Mouse (Mus musculus) layer of hippocampus, postnatal 25 days (tissue): ENCODE measurements around the gene Prdm2. TPM values are rescaled to one million over a fixed set of nuclear protein-coding genes. Genes with fewer than 3 reads are reported as not detected.

Experiments used
- DNase-seq, 2 experiments: peaks; one replicate each; pipeline ENCODE4 v3.0.0; 2022; ENCODE audit warnings: mixed read lengths in 2 of 2, low spot score in 1 of 2; ENCODE audit errors: extremely low spot score in 1 of 2
- total RNA-seq, 2 experiments: library from RNA; stranded (reverse); gene quantifications; 2 replicates each; pipeline ENCODE4 v1.2.3; 2021

Prdm2 gene
- 10 to 100 TPM; 42.2 to 43.1 TPM for total RNA-seq

DNA sequence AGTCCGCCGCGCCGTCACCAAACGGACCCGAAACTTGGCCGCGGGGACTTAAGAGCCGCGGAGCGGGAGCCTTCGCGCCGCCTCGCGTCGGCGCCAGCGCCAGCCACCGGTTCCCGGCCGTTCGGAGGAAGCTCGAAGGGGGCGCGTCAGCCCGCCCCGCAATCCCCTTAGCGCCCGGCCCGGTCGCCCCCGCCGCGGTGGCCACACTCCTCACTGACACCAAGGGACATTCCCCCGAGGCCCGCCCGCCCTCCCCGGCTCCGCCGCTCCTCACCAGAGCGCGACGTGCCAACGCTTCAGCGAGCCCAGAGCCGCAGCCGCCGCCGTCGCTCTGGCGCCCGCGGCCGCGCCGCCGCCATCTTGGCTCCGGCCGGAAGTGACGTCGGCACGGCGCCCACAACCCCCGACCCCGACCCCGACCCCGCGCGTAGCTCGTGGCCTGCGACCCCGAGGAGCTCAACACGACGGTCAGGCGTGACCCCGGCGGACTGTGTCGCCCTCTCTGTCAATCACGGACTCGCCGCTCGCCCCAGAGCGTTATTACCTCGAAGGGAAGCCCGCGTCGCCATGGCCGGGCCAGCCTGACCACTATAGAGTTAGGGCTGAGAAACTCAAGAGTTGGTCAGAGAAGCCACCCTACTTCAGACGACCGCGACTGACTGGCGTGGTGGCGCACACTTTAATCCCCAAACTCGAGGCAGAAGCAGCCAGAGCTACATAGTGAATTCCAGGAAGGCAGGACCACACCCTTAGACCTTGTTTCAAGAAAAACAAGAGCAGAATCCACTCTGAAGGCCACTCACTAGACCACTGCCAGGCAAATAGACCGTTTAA, at the start of gene Prdm2:
Gene Prdm2, minus strand, starts transcription at position 655 of the 834 bp plus-strand sequence.
- DNase-seq, result peak; percentile 64 to 65

DNA sequence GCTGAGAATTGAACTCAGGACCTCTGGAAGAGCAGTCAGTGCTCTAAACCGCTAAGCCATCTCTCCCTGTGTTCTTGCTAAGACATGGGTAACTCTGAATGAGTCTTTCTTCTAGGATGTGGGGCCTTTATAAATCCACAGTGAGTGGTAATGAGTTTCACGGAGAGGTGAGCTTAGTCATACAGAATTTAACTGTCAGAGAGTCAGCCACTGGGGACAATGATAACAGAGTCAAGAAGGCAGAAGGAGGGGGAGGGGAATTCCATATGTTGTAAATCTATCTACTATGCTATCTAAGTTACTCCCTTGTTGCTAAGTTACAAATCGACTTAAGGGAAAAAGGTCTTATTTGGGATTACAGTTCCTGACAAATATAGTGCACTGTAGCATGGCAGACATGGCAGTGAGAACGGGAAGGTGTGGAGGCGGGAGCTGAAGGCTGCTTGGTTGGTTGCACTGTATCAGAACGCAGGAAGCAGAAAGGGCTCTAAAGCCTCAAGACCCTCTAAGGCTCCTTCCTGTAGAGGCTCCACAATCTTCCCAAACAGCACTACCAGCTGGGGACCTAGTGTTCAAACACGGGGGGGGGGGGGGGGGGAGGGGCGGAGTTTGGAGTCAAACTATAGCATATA, 47.0 kb upstream of the Prdm2 start:
- no peak for DNase-seq

- peak; percentile 32 to 68 for DNase-seq
These were observed 45.7 kb upstream of the Prdm2 start for GRCm38 (mm10) chr4:143258517-143258916.

GRCm38 (mm10) chr4:143257971-143258370, 45.2 kb upstream of the Prdm2 start:
- DNase-seq, result no peak

GRCm38 (mm10) chr4:143255541-143255940, 42.7 kb upstream of the Prdm2 start:
- DNase-seq, result no peak

DNA sequence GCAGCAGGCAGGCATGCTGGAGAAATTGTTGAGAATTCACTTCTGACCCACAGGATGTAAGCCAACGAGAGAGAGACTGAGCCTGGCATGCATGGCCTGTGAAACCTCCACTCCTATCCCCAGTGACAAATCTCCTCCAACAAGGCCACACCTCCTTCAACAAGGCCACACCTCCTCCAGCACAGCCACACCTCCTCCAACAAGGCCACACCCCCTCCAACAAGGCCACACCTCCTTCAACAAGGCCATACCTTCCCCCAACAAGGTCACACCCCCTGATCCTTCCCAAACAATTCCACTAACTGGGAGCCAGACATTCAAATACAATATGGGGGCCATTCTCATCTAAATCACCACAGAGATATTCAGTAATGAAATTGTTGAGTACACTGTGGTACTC, 40.6 kb upstream of the Prdm2 start:
- DNase-seq, result no peak

- no peak for DNase-seq
These were observed 35.3 kb upstream of the Prdm2 start for GRCm38 (mm10) chr4:143248050-143248449.

DNA sequence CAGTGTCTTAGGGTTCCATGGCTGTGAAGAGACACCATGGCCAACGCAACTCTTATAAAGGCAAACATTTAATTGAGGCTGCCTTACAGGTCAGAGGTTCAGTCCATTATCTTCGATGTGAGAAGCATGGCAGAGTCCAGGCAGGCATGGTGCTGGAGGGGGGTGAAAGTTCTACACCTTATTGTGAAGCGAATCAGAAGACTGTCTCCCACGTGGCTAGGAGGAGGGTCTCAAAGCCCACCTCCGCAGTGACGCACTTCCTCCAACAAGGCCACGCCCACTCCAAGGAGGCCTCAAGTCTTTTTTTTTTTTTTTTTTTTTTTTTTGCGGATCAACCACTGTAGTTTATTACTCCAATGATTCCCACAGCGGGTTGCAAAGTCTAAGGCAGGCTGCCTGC, 28.5 kb upstream of the Prdm2 start:
- DNase-seq, result no peak

DNA sequence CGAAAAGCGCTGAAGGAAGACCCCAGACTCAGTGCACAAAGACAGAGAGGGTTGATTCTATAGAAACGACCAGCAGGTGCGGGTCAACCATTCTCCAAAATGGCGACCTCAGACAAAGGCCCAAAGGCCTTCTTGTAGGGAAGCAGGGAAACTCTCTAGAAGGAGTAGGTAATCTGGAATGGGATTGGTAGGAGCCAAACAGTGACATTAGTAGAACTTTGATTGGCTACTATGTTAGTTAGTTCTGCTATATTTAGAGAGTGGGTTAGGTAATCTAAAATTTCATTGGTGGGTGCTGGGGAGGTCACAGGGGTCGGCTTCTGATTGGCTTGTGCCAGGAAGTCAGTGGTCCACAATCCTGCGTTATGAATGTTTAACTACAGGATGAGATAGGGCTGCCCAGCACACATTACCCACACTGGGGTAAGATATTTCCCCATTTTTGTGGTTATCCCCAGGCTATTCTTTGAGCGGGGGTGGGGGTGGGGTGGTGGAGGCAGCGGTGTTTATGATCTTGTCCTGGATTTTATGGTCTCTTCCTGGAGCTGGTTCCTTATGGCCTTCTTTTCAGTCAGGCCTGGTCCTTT, 26.9 kb upstream of the Prdm2 start:
- no peak for DNase-seq

DNA sequence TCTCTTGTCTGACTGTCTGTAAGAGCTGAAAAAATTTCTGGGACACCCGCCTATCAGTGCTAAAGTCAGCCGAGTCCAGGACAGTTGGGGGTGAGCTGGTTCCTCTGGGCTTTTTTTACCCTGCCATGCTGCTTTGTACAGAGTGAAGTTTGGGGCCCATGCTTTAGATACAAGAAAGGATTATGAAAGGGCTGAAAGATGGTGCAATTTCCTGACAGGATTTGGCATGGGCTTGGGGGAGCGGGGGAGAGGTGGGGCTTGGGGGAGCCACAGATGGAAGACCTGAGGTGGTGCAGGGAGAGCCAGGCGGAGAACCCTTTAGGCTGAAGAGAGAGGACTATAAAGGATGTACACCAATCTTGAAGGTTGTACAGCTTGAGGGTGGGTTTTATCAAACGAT, 26.3 kb upstream of the Prdm2 start:
- DNase-seq, result no peak

- DNase-seq, result peak; percentile 24 to 70
These were observed 25.6 kb upstream of the Prdm2 start for GRCm38 (mm10) chr4:143238241-143239031.

DNA sequence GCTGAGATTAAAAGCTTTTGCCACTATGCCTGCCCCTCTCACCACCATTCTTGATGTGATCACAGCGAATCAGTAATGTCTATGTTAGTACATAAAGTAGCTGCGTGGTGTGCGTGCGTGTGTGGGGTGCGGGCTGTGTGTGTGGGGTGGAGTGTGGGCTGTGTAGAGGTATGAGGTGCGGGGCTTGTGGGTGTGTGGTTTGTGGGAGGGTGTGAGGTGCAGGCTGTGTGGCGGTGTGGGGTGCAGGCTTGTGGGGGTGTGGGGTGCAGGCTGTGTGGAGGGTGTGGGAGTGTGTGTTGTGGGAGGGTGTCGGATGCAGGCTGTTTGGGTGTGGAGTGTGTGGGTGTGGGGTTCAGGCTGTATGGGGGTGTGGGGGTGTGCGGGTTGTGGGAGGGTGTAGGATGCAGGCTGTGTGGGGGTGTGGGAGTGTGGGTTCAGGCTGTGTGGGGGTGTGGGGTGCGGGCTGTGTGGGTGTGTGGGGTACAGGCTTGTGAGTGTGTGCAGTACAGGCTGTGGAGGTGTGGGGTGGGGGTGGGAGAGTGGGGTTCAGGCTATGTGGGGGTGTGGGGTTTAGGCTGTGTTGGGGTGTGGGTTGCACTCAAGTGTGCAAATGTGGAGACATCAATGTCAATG, 19.1 kb upstream of the Prdm2 start:
- DNase-seq, result no peak

GRCm38 (mm10) chr4:143231110-143231509, 18.3 kb upstream of the Prdm2 start:
- no peak for DNase-seq

DNA sequence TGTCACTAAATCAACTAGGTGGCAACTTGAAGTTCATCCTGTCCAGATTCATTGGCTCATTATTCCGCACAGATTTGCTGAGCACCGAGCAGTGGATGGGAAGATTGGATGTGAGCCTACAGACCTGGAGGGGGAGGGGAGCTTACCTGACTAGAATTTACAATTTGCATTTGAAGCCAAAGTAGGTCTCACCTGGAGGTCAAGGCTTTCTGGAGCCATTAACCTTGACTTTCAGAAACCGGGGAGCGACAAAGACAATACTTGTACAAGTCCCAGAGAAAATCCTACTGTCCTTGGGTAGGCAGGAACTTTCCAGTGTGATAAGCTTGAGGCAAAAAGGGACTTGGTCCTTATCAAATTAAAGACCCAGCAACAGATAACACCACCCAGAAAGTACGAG, 15.2 kb upstream of the Prdm2 start:
- no peak for DNase-seq

GRCm38 (mm10) chr4:143225886-143226285, 13.1 kb upstream of the Prdm2 start:
- no peak for DNase-seq

DNA sequence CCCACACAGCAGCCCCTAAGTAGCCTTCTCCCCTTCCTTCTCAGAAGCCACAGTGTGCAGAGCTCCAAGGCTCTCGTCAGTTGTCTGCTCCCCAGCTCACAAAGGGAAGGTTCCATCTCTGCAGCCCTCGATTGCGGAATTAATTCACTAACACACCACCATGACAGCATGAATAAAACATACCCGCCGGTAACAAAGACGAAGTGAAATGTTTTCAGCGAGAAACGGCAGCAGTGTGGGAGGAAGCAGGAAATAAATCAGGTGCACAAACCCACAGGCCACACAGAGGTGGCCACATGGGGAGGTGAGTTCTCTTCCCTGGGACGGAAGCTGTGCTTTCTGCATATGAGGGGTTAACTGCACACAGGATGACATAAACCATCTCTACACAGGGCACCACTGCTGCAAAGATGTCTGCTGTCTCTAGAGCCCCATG, 6.5 kb upstream of the Prdm2 start:
- no peak for DNase-seq

DNA sequence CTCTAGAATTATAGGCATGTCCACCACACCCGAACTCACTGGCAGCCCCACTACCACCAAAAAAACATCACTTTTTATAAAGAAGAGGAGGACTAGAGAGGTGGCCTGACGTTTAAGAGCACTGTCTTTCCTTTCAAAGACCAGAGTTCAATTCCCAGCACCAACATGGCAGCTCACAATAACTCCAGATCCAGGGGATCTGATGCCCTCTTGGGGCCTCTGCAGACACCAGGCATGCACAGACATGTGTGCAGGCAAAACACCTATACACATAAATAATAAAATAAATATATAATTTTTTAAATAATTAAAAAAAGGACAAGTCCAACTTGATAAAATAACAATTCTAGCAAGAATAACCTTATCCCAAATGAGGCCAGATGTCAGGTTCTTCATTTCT, 6.1 kb upstream of the Prdm2 start:
- no peak for DNase-seq

- no peak for DNase-seq
These were observed 4.4 kb upstream of the Prdm2 start for GRCm38 (mm10) chr4:143217189-143217588.

GRCm38 (mm10) chr4:143214221-143214797, 1.5 kb upstream of the Prdm2 start:
- DNase-seq, result no peak

DNA sequence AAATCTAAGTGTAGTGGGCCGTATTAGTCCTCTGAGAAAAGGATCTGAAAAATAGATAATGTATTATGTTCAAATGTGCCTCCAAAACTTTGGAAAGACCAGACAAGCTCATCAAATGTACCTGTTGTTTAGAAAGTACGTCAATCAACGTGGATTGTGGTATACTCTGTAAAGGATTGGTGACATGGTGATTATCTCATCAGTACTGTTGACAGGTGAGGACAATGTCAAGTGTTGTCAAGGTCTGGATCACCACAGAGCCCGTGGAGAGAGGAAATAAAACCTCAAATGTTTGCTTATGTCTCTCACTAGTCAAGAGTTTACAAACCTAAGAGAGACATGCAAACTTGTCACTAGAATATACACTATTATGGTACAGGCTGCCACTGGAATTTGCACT, 776 bp upstream of the Prdm2 start:
- DNase-seq, result no peak
